Mouse (Mus musculus) adipose tissue, adult 10 weeks (tissue): ENCODE data around the gene Gpr65. TPM values are rescaled to one million over a fixed set of nuclear protein-coding genes. Genes with fewer than 3 reads are reported as not detected.

Experiments used
- polyA plus RNA-seq: library from polyadenylated mRNA; stranded (reverse); fragments of 350-450 nt; fragmentation: Illumina TruSeq; extraction: RNeasy Lipid Tissue Mini Kit (QIAGEN cat#74804); gene quantifications from one replicate; pipeline ENCODE4 v1.2.3, GENCODE M21; 2014; ENCODE audit warnings: low read depth, low replicate concordance

The Gpr65 gene
- 3.4 TPM for polyA plus RNA-seq

DNA sequence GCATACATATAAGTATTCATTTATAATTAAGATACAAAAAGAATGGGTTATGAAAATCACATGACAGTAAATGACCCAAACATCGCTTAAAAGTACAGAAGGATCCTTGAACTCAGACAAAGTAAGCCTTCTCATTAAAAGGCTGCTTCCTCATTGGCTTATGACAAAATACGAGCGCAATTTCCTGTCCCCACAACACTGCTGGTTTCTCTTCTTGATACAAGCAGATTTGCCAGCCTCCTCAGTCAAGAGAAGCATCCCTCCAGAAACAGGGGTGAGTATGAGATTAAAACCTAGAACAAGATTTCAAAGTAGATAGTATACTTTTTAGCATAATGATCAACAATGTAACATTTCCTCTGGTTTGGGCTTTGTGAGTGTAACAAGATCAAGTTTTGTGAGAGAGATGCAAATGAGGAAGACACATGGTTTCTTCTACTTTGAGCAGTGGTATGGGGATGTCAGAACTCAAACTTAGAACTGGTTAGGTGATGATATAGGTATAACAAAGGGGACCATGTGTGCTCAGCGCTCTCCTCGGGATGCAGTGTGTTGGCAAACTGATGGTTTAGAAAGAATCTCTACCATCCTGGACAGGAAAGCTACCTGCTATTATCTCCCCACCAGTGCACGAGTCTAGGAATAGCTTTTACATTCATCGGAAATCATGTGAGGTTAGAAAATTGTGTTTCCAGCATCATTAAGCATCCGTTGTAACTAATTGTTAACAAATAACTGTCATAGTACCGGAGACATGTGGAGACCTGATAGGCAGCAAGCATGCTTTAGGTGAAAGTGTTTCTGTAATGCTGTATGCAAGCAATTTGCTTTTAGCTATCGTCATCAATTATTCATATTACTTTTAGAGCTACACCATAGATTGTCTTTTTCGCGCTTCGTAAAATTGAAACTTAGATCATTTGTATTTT is at the start of gene Gpr65:
TSS of gene Gpr65 (plus strand) at position 195 of the 929 bp plus-strand sequence.

DNA sequence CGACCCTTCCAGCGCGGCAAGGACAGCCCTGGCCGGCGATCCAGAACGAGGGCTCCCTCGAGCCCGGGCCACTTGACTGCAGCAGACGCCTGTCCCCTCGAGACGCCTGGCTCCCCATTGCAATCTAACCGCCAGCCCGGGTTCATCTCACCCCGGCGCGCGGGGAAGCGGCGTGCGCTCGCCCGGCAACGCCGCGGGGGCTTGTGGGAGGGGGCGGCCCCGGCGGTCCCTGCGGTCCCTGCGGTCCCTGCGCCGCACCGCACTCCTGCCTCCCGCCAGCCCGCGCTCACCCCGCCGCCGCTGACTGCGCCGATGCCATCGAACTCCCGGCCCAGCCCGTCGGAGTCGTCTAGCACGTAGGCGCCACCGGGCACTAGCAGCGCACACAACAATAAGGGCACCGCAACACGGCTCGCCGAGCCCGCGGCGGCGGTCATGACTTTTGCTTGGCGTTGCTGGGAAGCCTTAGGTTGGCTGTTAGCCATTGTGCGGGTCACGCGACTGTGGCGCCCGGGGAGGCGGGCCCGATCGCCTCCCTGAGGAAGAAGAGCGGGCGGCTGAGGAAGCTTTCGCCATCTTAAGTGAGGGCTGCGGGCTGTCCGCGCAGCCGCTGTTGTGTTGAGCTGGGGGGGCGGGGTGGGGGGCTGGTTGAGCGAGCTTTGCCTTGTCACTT is 9.5 kb upstream of the Gpr65 start, which contains the start of gene Galc:
TSS of gene Galc (minus strand) at position 615 of the 673 bp plus-strand sequence.

Other genes with a start within 250 kb of the Gpr65 start
- gene Galc, start 9.2 kb upstream of the Gpr65 start, polyA plus RNA-seq: 15.6 TPM